Mouse (Mus musculus): ENCODE results near the gene Dync1i1.

Gene Dync1i1

GRCm38 (mm10) chr6:5775461-5775860 lies 50.0 kb downstream of the Dync1i1 start:
- DNase-seq: no peak

GRCm38 (mm10) chr6:5781752-5782151 lies 56.3 kb downstream of the Dync1i1 start:
- no peak for DNase-seq

- DNase-seq: no peak
Observed at GRCm38 (mm10) chr6:5783830-5784229, 58.4 kb downstream of the Dync1i1 start.

- no peak for DNase-seq
Observed at GRCm38 (mm10) chr6:5790607-5791006, 65.2 kb downstream of the Dync1i1 start.

GRCm38 (mm10) chr6:5794106-5794753 lies 68.8 kb downstream of the Dync1i1 start:
- no peak for DNase-seq

GRCm38 (mm10) chr6:5795314-5795713 lies 69.9 kb downstream of the Dync1i1 start:
- DNase-seq: no peak

- peak; percentile 71 for DNase-seq
Observed at GRCm38 (mm10) chr6:5802124-5802839, 76.8 kb downstream of the Dync1i1 start.

GRCm38 (mm10) chr6:5802840-5803491 lies 77.5 kb downstream of the Dync1i1 start:
- DNase-seq: no peak

GRCm38 (mm10) chr6:5808008-5808421 lies 82.6 kb downstream of the Dync1i1 start:
- no peak for DNase-seq

- no peak for DNase-seq
Observed at GRCm38 (mm10) chr6:5812076-5812475, 86.6 kb downstream of the Dync1i1 start.

- no peak for DNase-seq
Observed at GRCm38 (mm10) chr6:5819674-5820073, 94.2 kb downstream of the Dync1i1 start.

- DNase-seq: no peak
Observed at GRCm38 (mm10) chr6:5825461-5825860, 100.0 kb downstream of the Dync1i1 start.

GRCm38 (mm10) chr6:5827064-5827463 lies 101.6 kb downstream of the Dync1i1 start:
- DNase-seq: peak; percentile 6

- no peak for DNase-seq
Observed at GRCm38 (mm10) chr6:5828409-5828974, 103.1 kb downstream of the Dync1i1 start.

GRCm38 (mm10) chr6:5829148-5829547 lies 103.7 kb downstream of the Dync1i1 start:
- no peak for DNase-seq

- no peak for DNase-seq
Observed at GRCm38 (mm10) chr6:5830717-5831116, 105.3 kb downstream of the Dync1i1 start.

GRCm38 (mm10) chr6:5831233-5831632 lies 105.8 kb downstream of the Dync1i1 start:
- DNase-seq: no peak

GRCm38 (mm10) chr6:5832838-5833237 lies 107.4 kb downstream of the Dync1i1 start:
- no peak for DNase-seq

- DNase-seq: no peak
Observed at GRCm38 (mm10) chr6:5842466-5842865, 117.0 kb downstream of the Dync1i1 start.

GRCm38 (mm10) chr6:5846154-5846553 lies 120.7 kb downstream of the Dync1i1 start:
- no peak for DNase-seq

GRCm38 (mm10) chr6:5854048-5854836 lies 128.8 kb downstream of the Dync1i1 start:
- no peak for DNase-seq

- no peak for DNase-seq
Observed at GRCm38 (mm10) chr6:5855526-5855925, 130.1 kb downstream of the Dync1i1 start.

GRCm38 (mm10) chr6:5858371-5858770 lies 132.9 kb downstream of the Dync1i1 start:
- peak; percentile 57 for DNase-seq
